Mouse (Mus musculus) megakaryocyte, embryonic 14.5 days (primary cell): Measurements from ENCODE around the gene Mre11a.

Experiments
- FLI1 ChIP-seq: IDR thresholded peaks from 2 replicates; pipeline ENCODE4 v1.6.1; 2012; ENCODE audit warnings: low read length, inconsistent platforms, mixed read lengths
- GATA1 ChIP-seq: IDR thresholded peaks from 3 replicates; pipeline ENCODE4 v1.6.1; 2012; ENCODE audit warnings: mixed read lengths, low read length, inconsistent platforms, borderline replicate concordance

DNA sequence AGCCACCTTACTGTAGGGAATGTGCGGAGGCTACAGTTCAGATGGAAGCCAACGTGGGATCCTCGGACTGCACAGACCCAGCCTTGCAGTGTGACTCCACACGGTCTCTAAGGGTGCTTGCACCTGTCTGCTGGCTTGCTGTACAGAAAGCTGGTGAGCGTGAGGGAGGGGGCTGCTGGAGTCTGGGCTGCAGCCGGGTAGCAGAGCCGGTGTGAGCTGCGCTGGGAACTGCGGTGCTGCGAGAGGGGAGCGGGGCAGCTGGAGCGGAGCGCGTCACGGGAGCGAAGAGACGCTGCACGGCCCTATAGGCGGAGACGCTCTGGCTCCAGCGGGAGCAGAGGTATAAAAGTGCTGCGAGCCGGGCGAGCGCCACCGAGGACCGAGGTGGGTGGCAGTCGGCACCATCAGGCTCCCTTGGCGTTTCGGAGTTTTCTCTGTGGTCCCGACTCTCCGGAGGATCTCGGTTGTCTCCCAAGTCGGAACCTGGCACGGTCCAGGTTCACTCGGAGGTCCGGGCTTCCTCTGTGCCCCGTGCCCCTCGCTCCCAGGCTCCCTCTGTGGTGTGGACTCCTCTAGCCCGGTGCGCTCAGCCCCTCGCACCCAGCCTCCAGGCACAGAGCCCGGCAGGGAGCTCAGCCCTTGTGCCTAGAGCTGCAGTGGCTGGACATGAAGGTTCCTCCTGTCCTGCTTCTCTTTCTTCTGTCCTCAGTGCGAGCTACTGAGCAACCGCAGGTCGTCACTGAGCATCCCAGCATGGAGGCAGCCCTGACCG, 75.6 kb downstream of the Mre11a start, which contains the start of gene Gpr83:
- no peak for TF ChIP-seq GATA1
- TF ChIP-seq FLI1 = no peak
